Mouse (Mus musculus) limb, embryonic 11.5 days (tissue): ENCODE measurements at regions not wholly inside any gene's neighbourhood (a gene's known extent, or its start where the extent isn't known, plus 50 kb on each side); places are given as distances from the start of the nearest gene placed in this dataset.

Experiments
- ATAC-seq: fragments of 200-750 bp; cut with Nextera tagmentation; 2 replicates; pipeline ENCODE4 v1.8.0; 2017; ENCODE audit warnings: low read depth; ENCODE audit not compliant: insufficient number of reproducible peaks, low FRiP score, low TSS enrichment
- DNase-seq: peaks from one replicate; pipeline ENCODE4 v3.0.0-alpha.2; 2015; ENCODE audit warnings: low spot score
- H3K27ac ChIP-seq: fragments of 300-500 bp; sonication (generic); replicated peaks from 2 replicates; pipeline ENCODE4 v1.5.1; 2014; ENCODE audit warnings: low read depth, mild to moderate bottlenecking, low read length
- H3K27me3 ChIP-seq: fragments of 300-500 bp; sonication (generic); 2 replicates; pipeline ENCODE4 v1.6.1; 2014; ENCODE audit warnings: mild to moderate bottlenecking, low read length, mixed read lengths; ENCODE audit not compliant: control insufficient read depth, insufficient read depth
- H3K36me3 ChIP-seq: fragments of 300-500 bp; sonication (generic); 2 replicates; pipeline ENCODE4 v1.6.1; 2014; ENCODE audit warnings: mild to moderate bottlenecking, low read length, moderate library complexity, mixed read lengths; ENCODE audit not compliant: control insufficient read depth, insufficient read depth
- H3K4me1 ChIP-seq: fragments of 300-500 bp; sonication (generic); 2 replicates; pipeline ENCODE4 v1.6.1; 2014; ENCODE audit warnings: low read length, mixed read lengths; ENCODE audit not compliant: control insufficient read depth, insufficient read depth
- H3K4me2 ChIP-seq: fragments of 300-500 bp; sonication (generic); 2 replicates; pipeline ENCODE4 v1.6.1; 2014; ENCODE audit warnings: low read depth, mild to moderate bottlenecking, moderate library complexity; ENCODE audit not compliant: severe bottlenecking
- H3K4me3 ChIP-seq: fragments of 300-500 bp; sonication (generic); 2 replicates; pipeline ENCODE4 v1.5.1; 2014; ENCODE audit warnings: low read depth, low read length
- H3K9ac ChIP-seq: fragments of 300-500 bp; sonication (generic); 2 replicates; pipeline ENCODE4 v1.6.1; 2014; ENCODE audit warnings: mild to moderate bottlenecking, low read length
- H3K9me3 ChIP-seq: fragments of 300-500 bp; sonication (generic); 2 replicates; pipeline ENCODE4 v1.6.1; 2016; ENCODE audit warnings: low read length; ENCODE audit not compliant: control insufficient read depth
- WGBS: fragments of 180-500 bp; shearing (Covaris S2); extraction: QIAGEN DNeasy Blood & Tissue Kit; methylation state at CpG from one replicate; pipeline ENCODE4 v1.1.7; 2014; 5-methylcytosine and 5-hydroxymethylcytosine counted together

DNA sequence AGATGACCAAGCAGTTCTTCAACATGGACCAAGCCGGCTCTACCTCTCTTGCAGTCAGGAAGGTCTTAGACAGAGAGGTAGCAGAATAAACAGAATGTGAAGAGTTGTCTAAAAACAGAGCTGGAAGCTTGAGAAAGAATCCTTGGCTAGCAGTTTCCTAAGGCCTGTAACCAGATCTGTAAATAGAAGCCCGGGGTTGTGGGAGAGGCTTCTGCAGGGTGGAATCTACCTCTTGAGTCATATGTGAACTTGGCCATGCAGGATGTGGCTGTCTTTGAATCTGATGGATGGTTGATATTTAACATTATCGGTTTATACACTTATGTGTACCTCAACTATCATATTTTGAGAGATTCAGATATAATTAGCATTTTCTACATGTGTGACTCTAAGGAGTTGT is 99.4 kb downstream of the Trib2 start:
- Histone ChIP-seq H3K27ac (no peak overlapping the region), H3K4me2 (no peak overlapping the region), H3K9ac (no peak overlapping the region), H3K27me3 (no peaks in the 10 kb centered on the region), H3K9me3 (no peaks in the 10 kb centered on the region), H3K4me1 (no peaks in the 10 kb centered on the region), H3K4me3 (no peak overlapping the region), H3K36me3 (no peaks in the 10 kb centered on the region)
- DNase-seq, result no peak
- ATAC-seq, result no peak
- WGBS, result 87% methylated on average over 3 of the region's 3 CpGs

DNA sequence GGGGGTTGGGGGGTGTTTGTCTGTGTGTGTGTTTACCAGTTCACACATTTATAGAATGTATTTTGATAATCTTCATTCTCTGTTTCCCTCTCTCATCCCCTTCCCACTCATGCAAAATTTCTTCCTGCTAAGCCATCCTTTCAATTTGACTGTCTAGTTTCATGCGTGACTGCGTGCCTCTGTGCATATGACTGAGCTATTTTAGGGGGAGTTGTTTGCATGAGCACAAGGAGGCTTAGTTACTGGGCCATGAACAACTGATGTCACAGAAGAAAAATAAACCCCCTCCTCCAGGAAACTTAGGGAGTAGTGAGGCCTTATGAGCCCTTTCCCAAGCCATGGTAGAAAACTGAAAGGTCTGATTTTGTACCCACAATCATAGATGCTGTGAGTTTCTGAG is 103.1 kb downstream of the Trib2 start:
- no peak overlapping the region for H3K27ac ChIP-seq
- WGBS, result 92% methylated on average over 2 of the region's 2 CpGs
- H3K9me3 ChIP-seq, result no peaks in the 10 kb centered on the region
- H3K9ac ChIP-seq, result no peak overlapping the region
- no peak overlapping the region for H3K4me3 ChIP-seq
- H3K36me3 ChIP-seq, result no peaks in the 10 kb centered on the region
- no peaks in the 10 kb centered on the region for H3K27me3 ChIP-seq
- DNase-seq, result no peak
- no peak overlapping the region for H3K4me2 ChIP-seq
- ATAC-seq, result no peak
- no peaks in the 10 kb centered on the region for H3K4me1 ChIP-seq

DNA sequence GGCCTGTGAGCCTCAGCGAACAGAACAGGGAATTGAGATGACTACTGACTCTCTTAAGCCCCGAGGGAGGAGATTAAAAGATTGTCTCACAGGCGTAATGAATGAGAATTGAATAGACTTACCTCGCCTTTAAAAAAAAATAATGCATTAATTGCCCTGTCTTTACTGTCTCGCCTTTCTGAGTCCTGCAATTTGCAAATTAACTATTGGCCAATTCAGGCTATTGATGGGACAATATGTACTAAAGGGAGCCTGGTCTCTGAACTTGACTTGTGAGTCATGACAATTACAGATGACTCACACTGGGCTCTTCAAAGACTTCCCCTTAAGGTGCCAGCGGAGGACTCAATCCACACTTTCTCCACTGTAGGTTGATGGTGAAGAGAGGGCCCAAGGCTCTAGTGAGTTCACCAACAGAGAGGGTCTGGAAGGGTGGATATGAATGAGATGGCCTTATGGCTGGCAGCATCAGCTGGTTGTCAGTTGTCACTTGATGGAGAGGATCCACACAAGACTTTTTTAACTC is 109.1 kb downstream of the Trib2 start:
- Histone ChIP-seq H3K9ac (no peak overlapping the region), H3K9me3 (no peaks in the 10 kb centered on the region), H3K27ac (no peak overlapping the region), H3K4me3 (no peak overlapping the region), H3K4me2 (no peak overlapping the region), H3K27me3 (no peaks in the 10 kb centered on the region), H3K4me1 (no peaks in the 10 kb centered on the region), H3K36me3 (no peaks in the 10 kb centered on the region)
- ATAC-seq (no peak), DNase-seq (no peak)
- 85% methylated on average over 6 of the region's 6 CpGs for WGBS

DNA sequence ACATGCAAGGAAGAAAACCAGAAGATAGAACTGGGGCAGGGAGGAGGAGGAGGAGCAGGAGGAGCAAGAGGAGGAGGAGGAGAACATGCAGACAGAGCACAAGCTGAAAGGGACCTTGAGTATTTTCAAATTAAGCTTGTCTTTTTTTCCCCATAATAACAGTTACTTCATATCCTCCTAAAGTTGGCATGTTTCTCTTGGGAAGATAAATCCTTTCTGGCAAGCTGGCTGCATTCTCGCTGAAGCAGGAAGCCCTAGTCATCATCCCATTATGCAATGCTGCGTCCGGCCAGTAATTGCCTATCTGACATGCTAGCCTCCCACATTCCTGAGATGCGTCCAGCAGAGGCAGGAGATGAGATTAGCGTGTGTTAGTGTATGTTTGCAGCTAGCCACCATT is 112.3 kb downstream of the Trib2 start:
- Histone ChIP-seq H3K9ac (no peak overlapping the region), H3K4me1 (no peaks in the 10 kb centered on the region), H3K4me3 (no peak overlapping the region), H3K9me3 (no peaks in the 10 kb centered on the region), H3K27me3 (no peaks in the 10 kb centered on the region), H3K36me3 (no peaks in the 10 kb centered on the region), H3K27ac (no peak overlapping the region), H3K4me2 (no peak overlapping the region)
- 57% methylated on average over 5 of the region's 5 CpGs for WGBS
- no peak for DNase-seq
- ATAC-seq, result no peak

DNA sequence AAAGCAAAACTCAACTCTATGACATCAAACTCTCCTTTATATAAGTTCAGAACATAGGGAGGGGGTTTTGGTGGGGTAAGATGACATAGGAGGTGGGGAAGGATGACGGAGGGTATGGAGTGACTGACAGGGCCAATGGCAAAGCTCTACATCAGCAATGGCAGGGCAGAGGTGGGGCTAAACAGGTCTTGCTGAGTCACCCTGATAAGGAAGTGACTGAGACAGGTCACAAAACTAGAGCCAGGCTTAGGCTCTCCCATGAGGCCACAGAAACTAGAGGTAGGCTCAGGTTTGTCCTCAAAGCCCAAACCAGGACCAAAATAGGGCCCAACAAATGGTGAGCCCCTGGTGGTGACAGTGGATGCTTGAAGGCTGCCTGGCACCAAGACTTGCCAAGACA is 114.6 kb downstream of the Trib2 start:
- ATAC-seq, result no peak
- Histone ChIP-seq H3K9ac (no peak overlapping the region), H3K36me3 (no peaks in the 10 kb centered on the region), H3K4me2 (no peak overlapping the region), H3K27me3 (no peaks in the 10 kb centered on the region), H3K27ac (no peak overlapping the region), H3K9me3 (no peaks in the 10 kb centered on the region), H3K4me1 (0 out of 2 replicates have a peak, but pooled peaks cover 6% of the 10 kb centered on the region), H3K4me3 (no peak overlapping the region)
- DNase-seq, result no peak
- 86% methylated on average over 1 of the region's 1 CpGs for WGBS

GRCm38 (mm10) chr12:15698829-15699228 is 117.9 kb downstream of the Trib2 start:
- no peak overlapping the region for H3K27ac ChIP-seq
- 16% methylated on average over 4 of the region's 4 CpGs for WGBS

DNA sequence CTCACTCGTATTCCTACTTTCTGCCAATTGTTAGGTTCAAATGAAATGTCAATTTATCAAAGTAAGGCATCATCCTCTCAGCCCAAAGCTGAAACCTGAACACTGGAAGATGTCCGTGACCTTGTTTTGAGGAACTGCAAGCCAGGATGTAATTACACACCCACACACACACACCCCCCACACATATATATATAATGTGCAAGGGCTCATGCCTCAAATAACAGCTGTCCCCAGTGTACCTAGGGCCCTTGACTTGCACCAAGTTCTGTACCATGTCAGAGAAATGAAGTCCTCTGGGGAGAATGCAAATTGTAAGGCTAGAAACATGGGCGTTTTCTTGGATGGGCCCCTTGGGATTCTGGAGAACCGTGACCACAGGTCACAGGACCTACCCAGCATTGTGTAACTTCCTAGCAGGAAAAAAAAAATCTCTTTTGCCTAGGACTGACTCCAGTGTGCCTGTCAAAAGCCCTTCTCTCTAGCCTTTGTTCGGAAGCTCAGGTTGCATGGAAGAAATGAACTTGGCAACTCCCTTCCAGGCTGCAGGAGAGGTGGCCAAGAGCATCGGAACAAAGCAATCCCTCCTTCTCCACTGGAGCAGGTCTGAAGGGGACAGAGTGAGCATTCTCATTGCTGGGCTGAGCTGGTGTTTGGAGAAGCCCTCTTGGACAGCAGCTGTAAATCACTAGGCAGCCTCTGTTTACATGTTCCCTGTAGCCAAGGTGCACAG is 118.5 kb downstream of the Trib2 start:
- DNase-seq (no peak), ATAC-seq (no peak)
- Histone ChIP-seq H3K9me3 (no peaks in the 10 kb centered on the region), H3K27ac (no peak overlapping the region), H3K9ac (no peak overlapping the region), H3K4me2 (no peak overlapping the region), H3K4me1 (0 out of 2 replicates have a peak, but pooled peaks cover 6% of the 10 kb centered on the region), H3K27me3 (no peaks in the 10 kb centered on the region), H3K4me3 (no peak overlapping the region), H3K36me3 (no peaks in the 10 kb centered on the region)
- 56% methylated on average over 6 of the region's 6 CpGs for WGBS

More at GRCm38 (mm10) chr12:15698829-15699228, 117.9 kb downstream of the Trib2 start:
- H3K27me3 ChIP-seq, result no peaks in the 10 kb centered on the region
- no peak overlapping the region for H3K9ac ChIP-seq
- no peak overlapping the region for H3K4me3 ChIP-seq
- no peak for ATAC-seq
- 0 out of 2 replicates have a peak, but pooled peaks cover 6% of the 10 kb centered on the region for H3K4me1 ChIP-seq
- H3K9me3 ChIP-seq, result no peaks in the 10 kb centered on the region
- no peak overlapping the region for H3K4me2 ChIP-seq
- DNase-seq, result no peak
- H3K36me3 ChIP-seq, result no peaks in the 10 kb centered on the region

DNA sequence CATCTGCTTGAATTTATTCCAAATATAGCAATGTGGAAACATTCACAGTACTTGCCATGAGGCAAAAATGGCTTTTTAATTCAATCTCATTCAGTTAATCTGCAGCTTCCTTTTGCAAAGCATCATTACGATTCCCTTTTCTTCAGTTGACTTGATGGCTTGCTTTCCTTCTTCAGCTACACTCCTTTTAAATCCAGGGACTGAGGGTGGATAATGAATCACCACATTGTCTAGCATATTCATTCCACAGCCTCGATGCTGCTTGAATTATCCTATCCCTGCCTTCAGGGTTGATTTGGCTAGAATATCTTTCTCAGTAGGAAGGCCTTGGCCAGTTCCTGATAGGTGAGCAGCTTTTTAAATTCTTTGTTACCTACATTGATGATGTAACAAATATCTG is 128.4 kb downstream of the Trib2 start:
- 91% methylated on average over 2 of the region's 2 CpGs for WGBS
- Histone ChIP-seq H3K4me1 (no peaks in the 10 kb centered on the region), H3K4me3 (no peak overlapping the region), H3K27me3 (no peaks in the 10 kb centered on the region), H3K9me3 (no peaks in the 10 kb centered on the region), H3K36me3 (no peaks in the 10 kb centered on the region), H3K9ac (no peak overlapping the region), H3K27ac (no peak overlapping the region), H3K4me2 (no peak overlapping the region)
- ATAC-seq (no peak), DNase-seq (no peak)

- Histone ChIP-seq H3K4me3 (no peak overlapping the region), H3K4me2 (no peak overlapping the region), H3K9me3 (no peaks in the 10 kb centered on the region), H3K9ac (no peak overlapping the region), H3K27me3 (no peaks in the 10 kb centered on the region), H3K36me3 (no peaks in the 10 kb centered on the region), H3K4me1 (no peaks in the 10 kb centered on the region), H3K27ac (no peak overlapping the region)
- no peak for DNase-seq
- WGBS, result 80% methylated on average over 5 of the region's 5 CpGs
- ATAC-seq, result no peak
These were observed 132.4 kb downstream of the Trib2 start for GRCm38 (mm10) chr12:15684311-15684710.
